Mouse (Mus musculus) stomach, postnatal 0 days (tissue): ENCODE measurements around the gene Ctla4. TPM values are rescaled to one million over a fixed set of nuclear protein-coding genes. Genes with fewer than 3 reads are reported as not detected.

Experiments
- ATAC-seq: fragments of 200-750 bp; cut with Nextera tagmentation; 2 replicates; pipeline ENCODE4 v1.8.0; 2017; ENCODE audit not compliant: low FRiP score, low TSS enrichment
- DNase-seq: peaks from one replicate; pipeline ENCODE4 v3.0.0-alpha.2; 2016; ENCODE audit warnings: low spot score
- H3K27ac ChIP-seq: fragments of 300-500 bp; sonication (generic); replicated peaks from 2 replicates; pipeline ENCODE4 v1.5.1; 2014; ENCODE audit warnings: mild to moderate bottlenecking, control low read depth
- H3K27me3 ChIP-seq: fragments of 300-500 bp; sonication (generic); 2 replicates; pipeline ENCODE4 v1.6.1; 2014; ENCODE audit warnings: low read length; ENCODE audit not compliant: control insufficient read depth, insufficient read depth
- H3K36me3 ChIP-seq: fragments of 300-500 bp; sonication (generic); 2 replicates; pipeline ENCODE4 v1.6.1; 2014; ENCODE audit warnings: low read length, mixed read lengths; ENCODE audit not compliant: control insufficient read depth, insufficient read depth
- H3K4me1 ChIP-seq: fragments of 300-500 bp; sonication (generic); replicated peaks from 2 replicates; pipeline ENCODE4 v1.6.1; 2014; ENCODE audit warnings: antibody characterized with exemption; ENCODE audit not compliant: control insufficient read depth, insufficient read depth
- H3K4me2 ChIP-seq: fragments of 300-500 bp; sonication (generic); replicated peaks from 2 replicates; pipeline ENCODE4 v1.6.1; 2014; ENCODE audit warnings: low read depth, mild to moderate bottlenecking, control low read depth, moderate library complexity
- H3K4me3 ChIP-seq: fragments of 300-500 bp; sonication (generic); 2 replicates; pipeline ENCODE4 v1.5.1; 2014; ENCODE audit warnings: low read depth, low read length, control low read depth
- H3K9ac ChIP-seq: fragments of 300-500 bp; sonication (generic); 2 replicates; pipeline ENCODE4 v1.6.1; 2014; ENCODE audit warnings: mild to moderate bottlenecking, low read length, control low read depth, mixed read lengths
- H3K9me3 ChIP-seq: fragments of 300-500 bp; sonication (generic); 2 replicates; pipeline ENCODE4 v1.6.1; 2016; ENCODE audit warnings: low read length; ENCODE audit not compliant: control insufficient read depth
- CTCF ChIP-seq: IDR thresholded peaks from 2 replicates; pipeline ENCODE4 v1.5.1; 2016; ENCODE audit warnings: antibody characterized with exemption, low read depth, mild to moderate bottlenecking, moderate library complexity
- EP300 ChIP-seq: optimal IDR thresholded peaks from 2 replicates; pipeline ENCODE3; 2016; ENCODE audit warnings: antibody characterized with exemption
- WGBS: fragments of 180-500 bp; shearing (Covaris S2); extraction: QIAGEN DNeasy Blood & Tissue Kit; methylation state at CpG from one replicate; pipeline ENCODE4 v1.1.7; 2014; 5-methylcytosine and 5-hydroxymethylcytosine counted together
- polyA plus RNA-seq: library from polyadenylated mRNA; unstranded; fragments of >200 nt; fragmentation: Nextera tagmentation; extraction: Ambion mirVana; gene quantifications from 2 replicates; pipeline ENCODE4 v1.2.1, GENCODE M21; 2015

Gene Ctla4
- polyA plus RNA-seq, 1 experiment from 2014 or later: not detected

GRCm38 (mm10) chr1:60868333-60869277 lies 18.2 kb upstream of the Ctla4 start:
- ATAC-seq (no peak), DNase-seq (no peak)
- no peak for TF ChIP-seq EP300
- peak; percentile 80 for TF ChIP-seq CTCF
- H3K27ac ChIP-seq: no peak overlapping the region
- H3K36me3 ChIP-seq: no peaks in the 10 kb centered on the region
- H3K9me3 ChIP-seq: no peaks in the 10 kb centered on the region
- no peak overlapping the region for H3K9ac ChIP-seq
- WGBS: 77% methylated on average over 17 of the region's 17 CpGs
- H3K4me1 ChIP-seq: no peaks in the 10 kb centered on the region
- H3K4me3 ChIP-seq: no peak overlapping the region
- H3K27me3 ChIP-seq: no peaks in the 10 kb centered on the region
- H3K4me2 ChIP-seq: no peak overlapping the region

- Histone ChIP-seq H3K27ac (no peak overlapping the region), H3K4me3 (no peak overlapping the region), H3K9me3 (no peaks in the 10 kb centered on the region), H3K27me3 (no peaks in the 10 kb centered on the region), H3K36me3 (no peaks in the 10 kb centered on the region), H3K9ac (no peak overlapping the region), H3K4me1 (no peaks in the 10 kb centered on the region), H3K4me2 (no peak overlapping the region)
- ATAC-seq: no peak
- WGBS: 55% methylated on average over 3 of the region's 3 CpGs
- no peak for DNase-seq
- TF ChIP-seq CTCF (no peak), EP300 (no peak)
Observed at GRCm38 (mm10) chr1:60875267-60875666, 11.5 kb upstream of the Ctla4 start.

GRCm38 (mm10) chr1:60880116-60880867 lies 6.5 kb upstream of the Ctla4 start:
- no peak overlapping the region for H3K4me2 ChIP-seq
- 73% methylated on average over 10 of the region's 10 CpGs for WGBS
- TF ChIP-seq EP300 (no peak), CTCF (no peak)
- no peak overlapping the region for H3K27ac ChIP-seq
- no peak overlapping the region for H3K4me3 ChIP-seq
- no peak for ATAC-seq
- no peak overlapping the region for H3K9ac ChIP-seq
- no peaks in the 10 kb centered on the region for H3K4me1 ChIP-seq
- no peaks in the 10 kb centered on the region for H3K27me3 ChIP-seq
- DNase-seq: no peak
- no peaks in the 10 kb centered on the region for H3K36me3 ChIP-seq
- no peaks in the 10 kb centered on the region for H3K9me3 ChIP-seq

GRCm38 (mm10) chr1:60882792-60883191 lies 4.0 kb upstream of the Ctla4 start:
- ATAC-seq: no peak
- no peak for DNase-seq
- Histone ChIP-seq H3K27me3 (no peaks in the 10 kb centered on the region), H3K36me3 (no peaks in the 10 kb centered on the region), H3K9ac (no peak overlapping the region), H3K4me1 (no peaks in the 10 kb centered on the region), H3K27ac (no peak overlapping the region), H3K9me3 (no peaks in the 10 kb centered on the region), H3K4me2 (no peak overlapping the region), H3K4me3 (no peak overlapping the region)
- TF ChIP-seq CTCF: no peak
- no peak for TF ChIP-seq EP300
- WGBS: 51% methylated on average over 2 of the region's 2 CpGs

- WGBS: 66% methylated on average over 2 of the region's 2 CpGs
- Histone ChIP-seq H3K27me3 (no peaks in the 10 kb centered on the region), H3K27ac (no peak overlapping the region), H3K4me3 (no peak overlapping the region), H3K9ac (no peak overlapping the region), H3K4me2 (no peak overlapping the region), H3K4me1 (no peaks in the 10 kb centered on the region), H3K36me3 (no peaks in the 10 kb centered on the region), H3K9me3 (no peaks in the 10 kb centered on the region)
- no peak for TF ChIP-seq EP300
- no peak for TF ChIP-seq CTCF
- ATAC-seq: no peak
- no peak for DNase-seq
Observed at GRCm38 (mm10) chr1:60883279-60883678, 3.5 kb upstream of the Ctla4 start.
